Mouse (Mus musculus): ENCODE measurements around the gene Polr3h.

- no peak for TF ChIP-seq CTCF (IDR thresholded peaks at IDR 0.05; ENCODE audit: control insufficient read depth, insufficient read depth, insufficient read length)
- no peak for TF ChIP-seq CEBPB (IDR thresholded peaks at IDR 0.05; ENCODE audit: low read depth)
- no peak for TF ChIP-seq MYOD1 (IDR thresholded peaks at IDR 0.05; ENCODE audit: control insufficient read depth, insufficient read length, low read depth)
- no peak for TF ChIP-seq USF1 (IDR thresholded peaks at IDR 0.05; ENCODE audit: low read depth)
- no peak for TF ChIP-seq MYOG (IDR thresholded peaks at IDR 0.05; ENCODE audit: control insufficient read depth, extremely low read depth, insufficient read length)
- no peak for TF ChIP-seq FOSL1 (IDR thresholded peaks at IDR 0.05; ENCODE audit: insufficient read depth, low read length, poor library complexity, severe bottlenecking)
- TF ChIP-seq MAX (IDR thresholded peaks at IDR 0.05), result no peak
Measured at GRCm38 (mm10) chr15:81952310-81952709, 26.3 kb upstream of the Polr3h start.
